Mouse (Mus musculus) brain, embryonic 14.5 days (tissue): Measurements from ENCODE around the gene Prdm12. TPM values are rescaled to one million over a fixed set of nuclear protein-coding genes. Genes with fewer than 3 reads are reported as not detected.
"Not testable (repeated sequence)": the region's sequence is repeated elsewhere in the genome, so short reads cannot be mapped to it uniquely, and the experiment has no call there.

ENCODE experiments used
- DNase-seq: peaks from one replicate; pipeline ENCODE4 v3.0.0-alpha.2; 2011; ENCODE audit warnings: low read depth
- CTCF ChIP-seq: fragments of 200-500 bp; IDR thresholded peaks from 2 replicates; pipeline ENCODE4 v1.5.1; 2012; ENCODE audit warnings: inconsistent platforms, mild to moderate bottlenecking, moderate library complexity, borderline replicate concordance; ENCODE audit not compliant: insufficient read depth, insufficient read length; ENCODE audit errors: extremely low read depth
- POLR2A ChIP-seq: fragments of 200-500 bp; IDR thresholded peaks from 2 replicates; pipeline ENCODE4 v1.6.1; 2012; ENCODE audit warnings: mild to moderate bottlenecking, inconsistent platforms, borderline replicate concordance; ENCODE audit not compliant: poor library complexity, insufficient read depth, insufficient read length, severe bottlenecking; ENCODE audit errors: extremely low read depth
- polyA plus RNA-seq: library from polyadenylated mRNA; depleted of rRNA; stranded (reverse); fragments of >200 nt; gene quantifications from 2 replicates; pipeline ENCODE4 v1.2.3, GENCODE M21; 2012

The Prdm12 gene
- polyA plus RNA-seq, 1 experiment: 7.9 TPM

GRCm38 (mm10) chr2:31654854-31655559, 15.2 kb downstream of the Prdm12 start:
- peak; percentile 63 for DNase-seq
- TF ChIP-seq CTCF (peak; percentile 61), POLR2A (no peak)

- TF ChIP-seq CTCF (no peak), POLR2A (no peak)
- no peak for DNase-seq
Observed at GRCm38 (mm10) chr2:31656374-31656773, 16.5 kb downstream of the Prdm12 start.

GRCm38 (mm10) chr2:31662939-31663803, 23.3 kb downstream of the Prdm12 start:
- DNase-seq: no peak

GRCm38 (mm10) chr2:31663804-31664180, 24.0 kb downstream of the Prdm12 start:
- DNase-seq: no peak
- TF ChIP-seq CTCF (no peak), POLR2A (no peak)

More at GRCm38 (mm10) chr2:31662939-31663803, 23.3 kb downstream of the Prdm12 start:
- no peak for TF ChIP-seq CTCF
- no peak for TF ChIP-seq POLR2A

GRCm38 (mm10) chr2:31667332-31667731, 27.5 kb downstream of the Prdm12 start:
- TF ChIP-seq CTCF: peak; percentile 66
- no peak for TF ChIP-seq POLR2A
- peak; percentile 46 for DNase-seq

- DNase-seq: peak; percentile 99
- TF ChIP-seq POLR2A (peak; percentile 92; the same call in 1 of the 2 replicates), CTCF (no peak)
Observed at GRCm38 (mm10) chr2:31670551-31671035, 30.8 kb downstream of the Prdm12 start, which contains the start of gene Exosc2. Gene Exosc2 (plus strand): TSS chr2:31670715.

GRCm38 (mm10) chr2:31678641-31679040, 38.8 kb downstream of the Prdm12 start:
- TF ChIP-seq CTCF (no peak), POLR2A (no peak)

GRCm38 (mm10) chr2:31681051-31681707, 41.3 kb downstream of the Prdm12 start:
- not testable (repeated sequence) for DNase-seq

More at GRCm38 (mm10) chr2:31678641-31679040, 38.8 kb downstream of the Prdm12 start:
- DNase-seq: no peak

- no peak for DNase-seq
- no peak for TF ChIP-seq POLR2A
- TF ChIP-seq CTCF: no peak
Observed at GRCm38 (mm10) chr2:31681731-31682235, 41.9 kb downstream of the Prdm12 start.

- TF ChIP-seq CTCF (peak; percentile 73; the same call in 1 of the 2 replicates), POLR2A (no peak)
- DNase-seq: peak; percentile 87
Observed at GRCm38 (mm10) chr2:31683666-31684065, 43.8 kb downstream of the Prdm12 start.

- peak; percentile 45; the same call in 1 of the 2 replicates for TF ChIP-seq POLR2A
- TF ChIP-seq CTCF: 0 out of 2 replicates have a peak, but pooled peaks have one; percentile 18
Observed at GRCm38 (mm10) chr2:31688074-31688925, 48.5 kb downstream of the Prdm12 start, which contains the start of gene Abl1. Gene Abl1 (plus strand): TSS chr2:31688376.

More at GRCm38 (mm10) chr2:31688074-31688925, 48.5 kb downstream of the Prdm12 start, which contains the start of gene Abl1:
- peak; percentile 99 for DNase-seq
